Mouse (Mus musculus) naive thymus-derived CD4-positive, alpha-beta T cell, adult 2 months (primary cell): Measurements from ENCODE around the gene Pold3.

Experiments used
- DNase-seq: peaks from one replicate; pipeline ENCODE4 v3.0.0-alpha.2; 2011; ENCODE audit warnings: low read depth

Pold3 gene

GRCm38 (mm10) chr7:100121376-100121789, at the start of gene Pold3:
Pold3 (minus strand) TSS chr7:100121565.
- peak; percentile 96 for DNase-seq

- DNase-seq: no peak
These were observed 49.4 kb upstream of the Pold3 start for GRCm38 (mm10) chr7:100170756-100171155.

GRCm38 (mm10) chr7:100168654-100169053, 47.3 kb upstream of the Pold3 start:
- DNase-seq: no peak

GRCm38 (mm10) chr7:100163506-100163905, 42.1 kb upstream of the Pold3 start:
- no peak for DNase-seq

GRCm38 (mm10) chr7:100160006-100160405, 38.6 kb upstream of the Pold3 start:
- DNase-seq: peak; percentile 23

GRCm38 (mm10) chr7:100159105-100159841, 37.9 kb upstream of the Pold3 start, which contains the start of gene Lipt2:
Lipt2 (plus strand) TSS chr7:100159277.
- DNase-seq: peak; percentile 90

- no peak for DNase-seq
These were observed 36.3 kb upstream of the Pold3 start for GRCm38 (mm10) chr7:100157669-100158068.

- DNase-seq: no peak
These were observed 29.3 kb upstream of the Pold3 start for GRCm38 (mm10) chr7:100150626-100151025.

- DNase-seq: no peak
These were observed 28.7 kb upstream of the Pold3 start for GRCm38 (mm10) chr7:100150086-100150485.

- no peak for DNase-seq
These were observed 27.2 kb upstream of the Pold3 start for GRCm38 (mm10) chr7:100148586-100148985.

- DNase-seq: no peak
These were observed 19.2 kb upstream of the Pold3 start for GRCm38 (mm10) chr7:100140591-100140990.

- no peak for DNase-seq
These were observed 16.7 kb upstream of the Pold3 start for GRCm38 (mm10) chr7:100138075-100138474.

GRCm38 (mm10) chr7:100137038-100137437, 15.7 kb upstream of the Pold3 start:
- DNase-seq: no peak

- DNase-seq: no peak
These were observed 11.0 kb upstream of the Pold3 start for GRCm38 (mm10) chr7:100132379-100132778.

- no peak for DNase-seq
These were observed 9.2 kb upstream of the Pold3 start for GRCm38 (mm10) chr7:100130592-100130991.

- DNase-seq: no peak
These were observed 7.1 kb upstream of the Pold3 start for GRCm38 (mm10) chr7:100128262-100129041.

GRCm38 (mm10) chr7:100126514-100126913, 5.1 kb upstream of the Pold3 start:
- DNase-seq: no peak

GRCm38 (mm10) chr7:100125166-100125565, 3.8 kb upstream of the Pold3 start:
- DNase-seq: no peak

GRCm38 (mm10) chr7:100124211-100124610, 2.8 kb upstream of the Pold3 start:
- DNase-seq: peak; percentile 81

GRCm38 (mm10) chr7:100123486-100123885, 2.1 kb upstream of the Pold3 start:
- peak; percentile 42 for DNase-seq

GRCm38 (mm10) chr7:100120791-100121261, 539 bp downstream of the Pold3 start:
- no peak for DNase-seq

GRCm38 (mm10) chr7:100114279-100114678, 7.1 kb downstream of the Pold3 start:
- no peak for DNase-seq

GRCm38 (mm10) chr7:100113821-100114220, 7.5 kb downstream of the Pold3 start:
- DNase-seq: no peak
